Mouse (Mus musculus) kidney, adult 2 months (tissue): ENCODE measurements around the gene Parp9. TPM values are rescaled to one million over a fixed set of nuclear protein-coding genes. Genes with fewer than 3 reads are reported as not detected.

Experiments
- DNase-seq: peaks from one replicate; pipeline ENCODE4 v3.0.0; 2021
- H3K27ac ChIP-seq: fragments of 200-500 bp; 2 replicates; pipeline ENCODE4 v1.5.1; 2012; ENCODE audit warnings: low read depth, low read length, control low read depth, inconsistent platforms; ENCODE audit not compliant: insufficient read depth
- H3K27me3 ChIP-seq: fragments of 200-500 bp; replicated peaks from 2 replicates; pipeline ENCODE4 v1.6.1; 2012; ENCODE audit warnings: mild to moderate bottlenecking, moderate library complexity, low read length, inconsistent platforms; ENCODE audit not compliant: control insufficient read depth, insufficient read depth
- H3K36me3 ChIP-seq: fragments of 200-500 bp; 2 replicates; pipeline ENCODE4 v1.6.1; 2012; ENCODE audit warnings: mild to moderate bottlenecking, moderate library complexity, low read length, inconsistent platforms; ENCODE audit not compliant: control insufficient read depth, insufficient read depth
- H3K4me1 ChIP-seq: fragments of 200-500 bp; 2 replicates; pipeline ENCODE4 v1.6.1; 2011; ENCODE audit warnings: low read length; ENCODE audit not compliant: control insufficient read depth, insufficient read depth
- H3K4me3 ChIP-seq: fragments of 200-500 bp; 2 replicates; pipeline ENCODE4 v1.5.1; 2011; ENCODE audit warnings: mild to moderate bottlenecking, low read depth, low read length, control low read depth; ENCODE audit not compliant: insufficient read depth
- CTCF ChIP-seq: fragments of 200-500 bp; conservative IDR thresholded peaks from 2 replicates; pipeline ENCODE4 v1.5.1; 2011; ENCODE audit warnings: low read depth, mild to moderate bottlenecking, control low read depth, low read length, moderate library complexity, mixed read lengths; ENCODE audit not compliant: insufficient read depth, insufficient read length
- POLR2A ChIP-seq: fragments of 200-500 bp; IDR thresholded peaks from one replicate; pipeline ENCODE4 v1.6.1; 2011; ENCODE audit warnings: low read depth, low read length, control low read depth
- WGBS: fragments of 180-500 bp; shearing (Covaris S2); methylation state at CpG from one replicate; pipeline ENCODE4 v1.1.7; 2018; 5-methylcytosine and 5-hydroxymethylcytosine counted together
- polyA plus RNA-seq: library from polyadenylated mRNA; depleted of rRNA; stranded (reverse); fragments of >200 nt; gene quantifications from 2 replicates; pipeline ENCODE4 v1.2.3, GENCODE M21; 2012

Gene Parp9
- polyA plus RNA-seq, 1 experiment: 8.0 TPM

GRCm38 (mm10) chr16:35914301-35914700 lies 24.0 kb upstream of the Parp9 start:
- no peak overlapping the region for H3K4me3 ChIP-seq
- peak; percentile 75 for DNase-seq
- peaks cover 5% of the 10 kb centered on the region; the same call in 1 of the 2 replicates for H3K4me1 ChIP-seq
- H3K27me3 ChIP-seq: no peaks in the 10 kb centered on the region
- H3K36me3 ChIP-seq: no peaks in the 10 kb centered on the region
- no peak for TF ChIP-seq CTCF
- no peak for TF ChIP-seq POLR2A
- peak overlapping the region; percentile 66 for H3K27ac ChIP-seq
- 52% methylated on average over 5 of the region's 5 CpGs for WGBS

GRCm38 (mm10) chr16:35918721-35919543 lies 19.3 kb upstream of the Parp9 start:
- H3K4me1 ChIP-seq: peaks cover 8% of the 10 kb centered on the region; the same call in 1 of the 2 replicates
- H3K27me3 ChIP-seq: no peaks in the 10 kb centered on the region
- no peaks in the 10 kb centered on the region for H3K36me3 ChIP-seq
- DNase-seq: peak; percentile 19
- H3K27ac ChIP-seq: no peak overlapping the region
- H3K4me3 ChIP-seq: no peak overlapping the region
- TF ChIP-seq POLR2A (no peak), CTCF (no peak)
- WGBS: 53% methylated on average over 6 of the region's 6 CpGs

- H3K27ac ChIP-seq: peak overlapping the region; percentile 41
- no peaks in the 10 kb centered on the region for H3K27me3 ChIP-seq
- no peaks in the 10 kb centered on the region for H3K36me3 ChIP-seq
- no peak overlapping the region for H3K4me3 ChIP-seq
- peak; percentile 67 for DNase-seq
- 67% methylated on average over 2 of the region's 2 CpGs for WGBS
- peaks cover 4% of the 10 kb centered on the region; the same call in 1 of the 2 replicates for H3K4me1 ChIP-seq
- TF ChIP-seq CTCF: no peak
These were observed 16.5 kb upstream of the Parp9 start for GRCm38 (mm10) chr16:35921676-35922235.

- TF ChIP-seq POLR2A (no peak), CTCF (no peak)
- no peak for DNase-seq
- Histone ChIP-seq H3K27me3 (no peaks in the 10 kb centered on the region), H3K27ac (no peak overlapping the region), H3K4me1 (peaks cover 4% of the 10 kb centered on the region; the same call in 1 of the 2 replicates), H3K4me3 (no peak overlapping the region), H3K36me3 (no peaks in the 10 kb centered on the region)
- WGBS: 44% methylated on average over 3 of the region's 3 CpGs
These were observed 15.9 kb upstream of the Parp9 start for GRCm38 (mm10) chr16:35922301-35922895.

GRCm38 (mm10) chr16:35923546-35924198 lies 14.6 kb upstream of the Parp9 start:
- no peak overlapping the region for H3K27ac ChIP-seq
- TF ChIP-seq CTCF (no peak), POLR2A (no peak)
- 77% methylated on average over 7 of the region's 7 CpGs for WGBS
- peaks cover 4% of the 10 kb centered on the region; the same call in 1 of the 2 replicates for H3K4me1 ChIP-seq
- no peaks in the 10 kb centered on the region for H3K36me3 ChIP-seq
- no peaks in the 10 kb centered on the region for H3K27me3 ChIP-seq
- no peak overlapping the region for H3K4me3 ChIP-seq
- no peak for DNase-seq

GRCm38 (mm10) chr16:35924341-35924740 lies 13.9 kb upstream of the Parp9 start:
- WGBS: 88% methylated on average over 5 of the region's 5 CpGs
- no peak for TF ChIP-seq CTCF
- no peak for TF ChIP-seq POLR2A
- Histone ChIP-seq H3K27ac (no peak overlapping the region), H3K36me3 (no peaks in the 10 kb centered on the region; the same call in 1 of the 2 replicates), H3K4me1 (peaks cover 4% of the 10 kb centered on the region; the same call in 1 of the 2 replicates), H3K27me3 (no peaks in the 10 kb centered on the region), H3K4me3 (no peak overlapping the region)
- no peak for DNase-seq
